Mouse (Mus musculus) CH12.LX (cell line): ENCODE measurements around the gene Parm1.

ENCODE experiments used
- CTCF ChIP-seq, 2 experiments: IDR thresholded peaks in 1 of 2; conservative IDR thresholded peaks in 1 of 2; 2 replicates each; pipeline ENCODE4 v1.5.1; 2011 to 2012; ENCODE audit warnings: low read depth in 2 of 2, low read length in 2 of 2, improper control_type of control experiment in 1 of 2, inconsistent platforms in 1 of 2, mild to moderate bottlenecking in 1 of 2, moderate library complexity in 1 of 2
- ELF1 ChIP-seq: IDR thresholded peaks from 2 replicates; pipeline ENCODE4 v1.6.1; 2014; ENCODE audit warnings: low read depth, mild to moderate bottlenecking, inconsistent platforms, low read length, improper control_type of control experiment
- HCFC1 ChIP-seq: IDR thresholded peaks from 2 replicates; pipeline ENCODE4 v1.6.1; 2012; ENCODE audit warnings: low read depth, mild to moderate bottlenecking, inconsistent platforms, low read length, improper control_type of control experiment
- MAX ChIP-seq: IDR thresholded peaks from 2 replicates; pipeline ENCODE4 v1.6.1; 2011; ENCODE audit warnings: low read length, improper control_type of control experiment
- MEF2A ChIP-seq: IDR thresholded peaks from 2 replicates; pipeline ENCODE4 v1.6.1; 2014; ENCODE audit warnings: low read depth, mild to moderate bottlenecking, inconsistent platforms, low read length, improper control_type of control experiment, borderline replicate concordance
- NELFE ChIP-seq: IDR thresholded peaks from 2 replicates; pipeline ENCODE4 v1.6.1; 2011; ENCODE audit warnings: low read depth, low read length, improper control_type of control experiment
- POLR2A ChIP-seq: IDR thresholded peaks from 2 replicates; pipeline ENCODE4 v1.6.1; 2011; ENCODE audit warnings: low read depth, mild to moderate bottlenecking, improper control_type of control experiment, low read length
- RCOR1 ChIP-seq: conservative IDR thresholded peaks from 2 replicates; pipeline ENCODE4 v1.6.1; 2012; ENCODE audit warnings: low read depth, mild to moderate bottlenecking, inconsistent platforms, low read length, improper control_type of control experiment
- USF1 ChIP-seq: IDR thresholded peaks from 2 replicates; pipeline ENCODE4 v1.6.1; 2014; ENCODE audit warnings: low read depth, mild to moderate bottlenecking, inconsistent platforms, low read length, improper control_type of control experiment

GRCm38 (mm10) chr5:91618661-91619173 is 101.3 kb downstream of the Parm1 start:
- TF ChIP-seq CTCF (conservative IDR thresholded peaks at IDR 0.05 in 1 of 2, IDR thresholded peaks at IDR 0.05 in 1 of 2; ENCODE audit: low read depth in 2 of 2, low read length in 2 of 2) (no peak), POLR2A (no peak), ELF1 (no peak), MAX (no peak), RCOR1 (no peak), USF1 (no peak), NELFE (no peak), MEF2A (no peak), HCFC1 (no peak)
